Mouse (Mus musculus) G1E (cell line): ENCODE results near the gene Tcaf3.

Experiments used
- CTCF ChIP-seq: IDR thresholded peaks from 2 replicates; pipeline ENCODE4 v1.5.1; 2012; ENCODE audit warnings: low read depth, low read length, inconsistent platforms, mixed read lengths
- GATA1 ChIP-seq: IDR thresholded peaks from 2 replicates; pipeline ENCODE4 v1.6.1; 2012; ENCODE audit warnings: borderline replicate concordance, low read length, inconsistent platforms, mixed read lengths
- TAL1 ChIP-seq: conservative IDR thresholded peaks from 2 replicates; pipeline ENCODE4 v1.6.1; 2012; ENCODE audit warnings: low read depth, low read length, inconsistent platforms, mixed read lengths

GRCm38 (mm10) chr6:42578678-42579077, 18.8 kb downstream of the Tcaf3 start:
- TF ChIP-seq CTCF (no peak), TAL1 (no peak), GATA1 (no peak)
